Mouse (Mus musculus) hindbrain, embryonic 10.5 days (tissue): Measurements from ENCODE around the gene Ocm. TPM values are rescaled to one million over a fixed set of nuclear protein-coding genes. Genes with fewer than 3 reads are reported as not detected.

Experiments
- polyA plus RNA-seq: library from polyadenylated mRNA; unstranded; fragments of >200 nt; fragmentation: Nextera tagmentation; extraction: Ambion mirVana; gene quantifications from 2 replicates; pipeline ENCODE4 v1.2.1, GENCODE M21; 2016

Ocm gene
- polyA plus RNA-seq, 1 experiment from 2014 or later, result not detected

Other genes with a start within 250 kb of the Ocm start
- gene Eif2ak1, start 208.9 kb downstream of the Ocm start, polyA plus RNA-seq, result 45.0 and 48.4 TPM in 2 replicates
- gene Ankrd61, start 129.0 kb downstream of the Ocm start, polyA plus RNA-seq, result 0.32 and 0.37 TPM in 2 replicates
- 127 and 134 TPM in 2 replicates for gene Aimp2, start 116.8 kb downstream of the Ocm start, polyA plus RNA-seq
- 30.7 and 35.8 TPM in 2 replicates for gene Pms2, start 116.7 kb downstream of the Ocm start, polyA plus RNA-seq
- 0.56 and 0.77 TPM in 2 replicates for gene Gm42421, start 98.5 kb downstream of the Ocm start, polyA plus RNA-seq
- gene Rsph10b, start 93.6 kb downstream of the Ocm start, polyA plus RNA-seq, result 1.1 and 1.3 TPM in 2 replicates
- gene Ccz1, start 11.8 kb downstream of the Ocm start, polyA plus RNA-seq, result 94.2 and 95.5 TPM in 2 replicates
- 5.4 and 5.8 TPM in 2 replicates for gene Lmtk2, start 73.8 kb upstream of the Ocm start, polyA plus RNA-seq
- 0.09 and 0.45 TPM in 2 replicates for gene Bhlha15, start 163.6 kb upstream of the Ocm start, polyA plus RNA-seq
- gene Tecpr1, start 196.9 kb upstream of the Ocm start, polyA plus RNA-seq, result 23.4 and 24.7 TPM in 2 replicates
- 115 and 157 TPM in 2 replicates for gene Bri3, start 217.8 kb upstream of the Ocm start, polyA plus RNA-seq